Mouse (Mus musculus): Measurements from ENCODE around the gene Znrf1. TPM values are rescaled to one million over a fixed set of nuclear protein-coding genes. Genes with fewer than 3 reads are reported as not detected.

The Znrf1 gene
- polyA plus RNA-seq, 1 experiment = 237 TPM

GRCm38 (mm10) chr8:111588336-111588735 is 52.4 kb downstream of the Znrf1 start:
- TF ChIP-seq CTCF (IDR thresholded peaks at IDR 0.05; ENCODE audit: borderline replicate concordance, extremely low read depth, insufficient read depth, insufficient read length) = no peak
- no peak for TF ChIP-seq POLR2A (IDR thresholded peaks at IDR 0.05; ENCODE audit: borderline replicate concordance, extremely low read depth, insufficient read depth, insufficient read length, poor library complexity, severe bottlenecking)
- DNase-seq (ENCODE audit: low read depth) = no peak

- no peak for DNase-seq (ENCODE audit: low read depth)
- TF ChIP-seq CTCF (IDR thresholded peaks at IDR 0.05; ENCODE audit: borderline replicate concordance, extremely low read depth, insufficient read depth, insufficient read length) (no peak), POLR2A (IDR thresholded peaks at IDR 0.05; ENCODE audit: borderline replicate concordance, extremely low read depth, insufficient read depth, insufficient read length, poor library complexity, severe bottlenecking) (no peak)
Observed at GRCm38 (mm10) chr8:111590214-111590613, 54.3 kb downstream of the Znrf1 start.

GRCm38 (mm10) chr8:111591176-111591575 is 55.3 kb downstream of the Znrf1 start:
- no peak for DNase-seq (ENCODE audit: low read depth)

GRCm38 (mm10) chr8:111592390-111592910 is 56.6 kb downstream of the Znrf1 start:
- TF ChIP-seq POLR2A (IDR thresholded peaks at IDR 0.05; ENCODE audit: borderline replicate concordance, extremely low read depth, insufficient read depth, insufficient read length, poor library complexity, severe bottlenecking) = no peak
- no peak for DNase-seq (ENCODE audit: low read depth)

More at GRCm38 (mm10) chr8:111591176-111591575, 55.3 kb downstream of the Znrf1 start:
- TF ChIP-seq POLR2A (IDR thresholded peaks at IDR 0.05; ENCODE audit: borderline replicate concordance, extremely low read depth, insufficient read depth, insufficient read length, poor library complexity, severe bottlenecking) (no peak), CTCF (IDR thresholded peaks at IDR 0.05; ENCODE audit: borderline replicate concordance, extremely low read depth, insufficient read depth, insufficient read length) (no peak)

DNA sequence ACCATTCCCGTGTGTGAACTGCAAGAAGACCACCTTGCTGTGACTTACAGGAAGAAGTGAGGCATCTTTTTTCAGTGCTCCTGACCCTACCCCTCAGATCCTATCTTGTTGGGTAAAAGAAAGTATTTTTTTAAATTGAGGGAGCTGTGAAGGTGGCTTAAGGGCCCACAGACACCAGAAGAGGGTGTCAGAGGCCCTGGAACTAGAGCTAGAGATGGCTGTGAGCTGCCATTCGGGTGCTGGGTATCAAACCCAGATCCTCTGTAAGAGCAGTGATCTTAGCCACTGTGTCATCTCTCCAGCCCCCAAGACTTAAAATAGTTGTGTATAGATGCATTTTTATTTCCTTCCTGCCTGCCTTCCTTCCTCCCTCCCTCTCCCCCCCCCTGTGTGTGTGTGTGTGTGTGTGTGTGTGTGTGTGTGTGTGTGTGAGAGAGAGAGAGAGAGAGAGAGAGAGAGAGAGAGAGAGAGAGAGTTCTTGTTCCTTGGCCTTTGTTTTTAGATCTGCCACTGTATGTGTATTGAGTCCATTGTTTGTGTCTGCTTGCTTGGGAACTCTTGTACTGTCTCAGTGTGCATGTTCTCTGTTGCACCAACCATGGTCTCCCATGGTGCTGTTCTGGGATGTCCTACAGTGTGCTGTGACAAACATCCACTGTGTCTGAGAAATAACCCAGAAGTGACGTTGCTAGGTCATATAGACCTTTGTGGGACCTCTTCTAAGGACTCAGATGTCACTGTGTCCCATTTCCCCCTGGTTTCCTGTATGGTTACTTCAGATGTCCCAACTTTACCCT is 58.3 kb downstream of the Znrf1 start:
- no peak for TF ChIP-seq CTCF (IDR thresholded peaks at IDR 0.05; ENCODE audit: borderline replicate concordance, extremely low read depth, insufficient read depth, insufficient read length)
- TF ChIP-seq POLR2A (IDR thresholded peaks at IDR 0.05; ENCODE audit: borderline replicate concordance, extremely low read depth, insufficient read depth, insufficient read length, poor library complexity, severe bottlenecking) = no peak
- no peak for DNase-seq (ENCODE audit: low read depth)

DNA sequence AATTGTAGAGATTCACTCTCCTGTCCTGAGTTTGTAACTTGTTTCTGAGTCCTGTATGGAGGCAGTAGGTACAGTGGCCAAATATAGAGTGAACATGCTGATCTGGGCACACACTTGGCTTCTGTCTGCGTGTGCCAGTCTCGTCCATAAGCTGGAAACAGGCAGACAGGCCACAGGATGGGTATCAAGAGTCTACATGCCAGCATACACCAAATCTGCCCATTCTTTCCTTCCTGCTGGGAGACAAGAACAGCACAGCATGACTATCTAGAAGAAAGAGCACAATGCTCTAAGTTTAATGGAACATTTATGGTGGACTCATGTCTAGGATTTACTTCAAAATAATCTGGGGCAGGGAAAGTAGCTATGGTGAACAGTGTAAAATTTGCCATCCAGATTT is 59.1 kb downstream of the Znrf1 start:
- DNase-seq (ENCODE audit: low read depth) = no peak
- no peak for TF ChIP-seq POLR2A (IDR thresholded peaks at IDR 0.05; ENCODE audit: borderline replicate concordance, extremely low read depth, insufficient read depth, insufficient read length, poor library complexity, severe bottlenecking)
- no peak for TF ChIP-seq CTCF (IDR thresholded peaks at IDR 0.05; ENCODE audit: borderline replicate concordance, extremely low read depth, insufficient read depth, insufficient read length)

- DNase-seq (ENCODE audit: low read depth) = no peak
Observed at GRCm38 (mm10) chr8:111595712-111596484, 60.0 kb downstream of the Znrf1 start.

GRCm38 (mm10) chr8:111596485-111596821 is 60.6 kb downstream of the Znrf1 start:
- DNase-seq (ENCODE audit: low read depth) = no peak
- no peak for TF ChIP-seq CTCF (IDR thresholded peaks at IDR 0.05; ENCODE audit: borderline replicate concordance, extremely low read depth, insufficient read depth, insufficient read length)

More at GRCm38 (mm10) chr8:111595712-111596484, 60.0 kb downstream of the Znrf1 start:
- TF ChIP-seq CTCF (IDR thresholded peaks at IDR 0.05; ENCODE audit: borderline replicate concordance, extremely low read depth, insufficient read depth, insufficient read length) = no peak
- no peak for TF ChIP-seq POLR2A (IDR thresholded peaks at IDR 0.05; ENCODE audit: borderline replicate concordance, extremely low read depth, insufficient read depth, insufficient read length, poor library complexity, severe bottlenecking)

GRCm38 (mm10) chr8:111597310-111597709 is 61.4 kb downstream of the Znrf1 start:
- DNase-seq (ENCODE audit: low read depth) = no peak
- no peak for TF ChIP-seq POLR2A (IDR thresholded peaks at IDR 0.05; ENCODE audit: borderline replicate concordance, extremely low read depth, insufficient read depth, insufficient read length, poor library complexity, severe bottlenecking)
- no peak for TF ChIP-seq CTCF (IDR thresholded peaks at IDR 0.05; ENCODE audit: borderline replicate concordance, extremely low read depth, insufficient read depth, insufficient read length)

DNA sequence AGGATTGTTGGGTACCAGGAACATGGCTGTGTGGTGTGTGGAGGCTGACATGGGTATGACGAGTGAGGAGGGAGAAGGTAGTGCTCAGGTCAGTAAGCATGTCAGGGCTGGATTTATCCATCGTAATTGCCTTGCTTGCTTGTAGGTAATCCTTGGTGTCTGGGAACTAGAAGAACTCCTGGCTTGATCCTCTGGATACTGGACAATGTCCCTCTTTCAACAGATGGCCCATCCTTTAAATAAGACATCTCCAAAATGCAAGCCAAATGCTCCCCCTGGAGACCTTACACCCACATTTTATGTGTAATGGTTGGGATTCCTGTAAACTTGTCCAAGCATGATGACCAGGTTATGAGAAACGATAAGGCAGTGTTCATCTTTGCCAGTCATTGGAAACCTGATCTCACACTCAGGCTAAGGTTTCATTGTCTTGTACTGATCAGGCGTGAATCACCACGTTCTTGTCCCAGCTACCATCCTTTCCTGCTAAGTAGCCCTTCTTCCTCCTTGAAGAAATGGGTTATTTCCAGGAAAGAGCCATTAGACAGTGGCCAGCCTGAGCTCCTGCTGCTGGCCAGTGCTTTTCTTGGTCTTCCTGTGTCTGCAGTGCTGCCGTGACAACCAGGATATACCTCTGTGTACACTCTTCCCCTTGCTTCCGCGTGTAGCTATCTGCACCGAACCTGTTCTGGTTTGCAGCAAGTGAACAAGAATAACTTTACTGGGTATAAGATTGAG is 64.0 kb downstream of the Znrf1 start:
- DNase-seq (ENCODE audit: low read depth) = no peak
- TF ChIP-seq CTCF (IDR thresholded peaks at IDR 0.05; ENCODE audit: borderline replicate concordance, extremely low read depth, insufficient read depth, insufficient read length) (no peak), POLR2A (IDR thresholded peaks at IDR 0.05; ENCODE audit: borderline replicate concordance, extremely low read depth, insufficient read depth, insufficient read length, poor library complexity, severe bottlenecking) (no peak)

DNA sequence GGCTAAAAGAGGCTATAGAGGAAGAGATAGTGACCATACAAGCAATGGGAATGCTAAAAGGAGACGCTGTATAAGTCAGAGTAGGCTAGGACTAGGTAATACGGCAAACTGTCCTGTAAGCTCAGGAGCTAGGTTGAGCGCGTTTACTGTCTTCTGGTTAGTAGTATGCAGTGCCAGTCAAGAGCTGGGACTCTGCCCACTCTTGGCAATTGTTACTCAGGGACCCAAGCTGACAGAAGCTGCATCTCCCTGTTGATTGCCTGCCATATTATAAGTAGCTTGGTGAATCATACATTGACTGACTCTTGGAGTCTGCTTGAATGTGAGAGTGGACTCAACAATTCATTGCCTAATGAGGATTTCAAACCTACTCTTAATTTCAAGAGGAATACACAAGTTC is 66.2 kb downstream of the Znrf1 start:
- peak; percentile 58 for DNase-seq (ENCODE audit: low read depth)
- TF ChIP-seq CTCF (IDR thresholded peaks at IDR 0.05; ENCODE audit: borderline replicate concordance, extremely low read depth, insufficient read depth, insufficient read length) (no peak), POLR2A (IDR thresholded peaks at IDR 0.05; ENCODE audit: borderline replicate concordance, extremely low read depth, insufficient read depth, insufficient read length, poor library complexity, severe bottlenecking) (no peak)

Data from brain, embryonic 14.5 days (tissue).